Mouse (Mus musculus) ovary, adult 18-20 months (tissue): ENCODE measurements at regions not wholly inside any gene's neighbourhood (a gene's known extent, or its start where the extent isn't known, plus 50 kb on each side); places are given as distances from the start of the nearest gene placed in this dataset.

Experiments used
- DNase-seq: peaks from one replicate; pipeline ENCODE4 v3.0.0; 2022; ENCODE audit warnings: low spot score, mixed read lengths

- no peak for DNase-seq
Observed at GRCm38 (mm10) chr13:84565644-84566532, 343.8 kb downstream of the Tmem161b start.

DNA sequence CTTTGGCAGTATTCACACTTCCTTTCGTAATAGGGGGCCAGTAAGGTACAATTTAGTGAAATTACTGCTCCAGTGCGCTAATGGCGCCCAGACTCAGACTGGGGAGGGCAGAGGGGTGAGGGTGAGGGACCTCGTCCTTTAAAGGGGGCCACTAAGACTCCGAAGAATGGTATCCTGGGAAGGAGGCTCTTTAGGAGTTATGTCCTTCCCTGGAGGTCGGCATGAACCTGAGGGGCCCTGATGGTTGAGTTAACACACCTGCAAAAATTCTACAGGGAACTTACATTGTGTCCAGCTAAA is 344.4 kb downstream of the Tmem161b start:
- no peak for DNase-seq

- no peak for DNase-seq
Observed at GRCm38 (mm10) chr13:84569371-84569770, 347.3 kb downstream of the Tmem161b start.

- no peak for DNase-seq
Observed at GRCm38 (mm10) chr13:84570206-84570605, 348.1 kb downstream of the Tmem161b start.

DNA sequence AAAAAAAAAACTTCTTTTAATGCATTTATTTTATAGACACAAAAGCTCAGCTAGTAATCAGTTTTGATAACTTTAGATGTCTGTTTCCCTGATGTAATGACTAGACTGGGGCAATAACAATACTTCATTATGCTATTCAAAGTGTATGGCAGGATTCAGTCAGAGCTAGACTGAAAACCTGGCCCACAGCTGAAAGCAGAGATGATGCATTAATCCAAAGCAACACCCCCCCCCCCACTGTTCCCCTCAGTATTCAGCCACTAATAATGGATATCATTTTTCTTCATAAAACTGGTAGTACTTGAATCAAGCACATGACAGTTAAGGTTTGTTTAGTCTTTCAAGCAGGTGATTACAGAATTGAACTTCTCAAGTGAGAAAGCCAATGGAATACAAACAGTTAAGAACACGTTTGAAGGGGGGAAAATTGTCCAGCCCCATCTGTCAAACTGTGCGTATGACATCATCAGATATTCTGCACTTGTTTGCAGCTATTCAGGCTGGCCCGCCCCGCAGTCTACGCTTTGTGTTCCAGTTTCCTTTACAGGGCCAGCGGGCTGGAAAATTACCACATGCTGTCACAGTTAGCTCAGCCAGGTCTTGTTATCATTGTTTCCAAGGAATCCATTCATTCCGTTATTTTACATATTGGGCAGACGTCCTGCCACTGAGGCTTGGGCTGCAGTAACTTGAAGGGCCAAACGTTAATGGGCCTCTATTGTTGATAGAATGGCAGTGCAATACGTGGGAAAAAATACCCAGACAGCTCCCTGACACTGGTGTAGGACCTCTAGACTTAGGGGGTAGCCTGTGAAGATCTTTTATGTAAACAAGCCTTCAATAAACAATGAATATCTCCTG is 349.1 kb downstream of the Tmem161b start:
- peak; percentile 21 for DNase-seq

DNA sequence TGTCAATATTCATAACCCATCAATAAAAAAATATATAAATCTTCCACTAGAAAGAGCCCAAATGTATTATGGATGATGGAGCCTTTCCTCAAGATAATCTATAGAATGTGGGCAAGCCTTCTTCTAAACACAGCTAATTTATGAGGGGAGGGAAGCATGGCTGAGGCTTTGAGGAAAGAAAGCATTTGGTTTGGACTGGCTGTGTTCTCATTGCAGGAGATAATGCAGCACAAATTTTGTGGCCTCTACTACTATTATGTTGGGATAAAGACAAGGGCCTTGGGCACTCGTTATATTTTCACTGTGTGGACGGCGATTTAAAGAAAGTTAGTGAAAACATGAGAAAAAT is 349.7 kb downstream of the Tmem161b start:
- DNase-seq, result no peak

DNA sequence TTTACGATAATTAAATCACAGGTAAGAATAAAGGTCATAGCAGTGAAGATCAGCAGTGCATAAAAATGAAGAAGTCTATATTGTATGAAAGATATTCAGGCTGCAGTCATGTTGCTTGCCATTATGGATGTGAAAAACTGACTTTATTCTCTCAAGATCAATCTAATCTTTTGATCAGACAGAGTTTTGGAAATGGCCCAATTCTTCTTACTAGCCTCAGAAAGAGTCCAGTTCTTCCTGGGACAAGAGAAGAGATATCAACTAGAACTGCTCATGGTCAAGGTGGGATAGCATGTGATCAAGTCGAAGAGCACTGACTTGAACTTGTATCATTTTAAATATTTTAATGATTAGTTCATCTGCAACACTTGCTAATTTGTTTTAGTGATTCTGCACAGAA is 350.1 kb downstream of the Tmem161b start:
- DNase-seq, result no peak

GRCm38 (mm10) chr13:84596585-84597142 is 374.6 kb downstream of the Tmem161b start:
- DNase-seq, result no peak

GRCm38 (mm10) chr13:84602612-84603011 is 380.5 kb downstream of the Tmem161b start:
- DNase-seq, result no peak

DNA sequence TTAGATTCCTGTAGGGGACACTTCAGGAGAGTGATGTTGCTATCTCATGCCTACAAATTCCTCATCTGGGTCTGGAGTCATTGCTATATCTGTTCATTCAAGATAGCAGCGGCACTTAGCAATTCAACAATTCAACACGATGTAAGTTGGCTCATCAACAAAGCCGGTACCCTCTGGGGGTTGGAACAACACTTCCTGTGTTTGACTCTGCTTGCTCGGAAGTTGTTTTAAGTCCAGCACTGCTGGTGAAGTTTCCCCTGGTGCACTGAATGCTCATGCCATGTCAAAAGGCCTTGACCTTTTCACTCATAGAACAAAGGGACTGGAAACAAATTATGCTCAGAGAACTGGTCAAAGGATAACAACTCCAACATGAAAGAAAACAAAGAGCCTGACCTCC is 390.4 kb downstream of the Tmem161b start:
- no peak for DNase-seq

DNA sequence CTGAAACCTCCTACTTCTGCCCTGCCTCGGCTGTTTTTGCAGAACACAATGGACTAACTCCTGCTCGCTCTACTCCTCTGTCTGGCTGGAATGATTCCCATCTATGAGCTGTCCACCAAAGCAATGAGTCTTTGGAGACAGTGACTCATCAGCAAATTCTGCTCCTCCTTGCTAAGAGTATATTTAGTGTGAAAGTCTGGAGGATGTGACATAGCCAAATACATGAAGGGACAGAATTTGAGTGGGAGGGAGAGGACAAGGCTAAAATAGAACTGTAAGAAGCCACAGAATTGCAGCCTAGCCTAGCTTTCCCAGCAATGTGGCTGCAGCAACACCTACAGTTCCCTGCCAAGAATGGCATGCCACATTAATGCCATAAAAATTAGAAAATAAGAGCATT is 390.9 kb downstream of the Tmem161b start:
- no peak for DNase-seq

DNA sequence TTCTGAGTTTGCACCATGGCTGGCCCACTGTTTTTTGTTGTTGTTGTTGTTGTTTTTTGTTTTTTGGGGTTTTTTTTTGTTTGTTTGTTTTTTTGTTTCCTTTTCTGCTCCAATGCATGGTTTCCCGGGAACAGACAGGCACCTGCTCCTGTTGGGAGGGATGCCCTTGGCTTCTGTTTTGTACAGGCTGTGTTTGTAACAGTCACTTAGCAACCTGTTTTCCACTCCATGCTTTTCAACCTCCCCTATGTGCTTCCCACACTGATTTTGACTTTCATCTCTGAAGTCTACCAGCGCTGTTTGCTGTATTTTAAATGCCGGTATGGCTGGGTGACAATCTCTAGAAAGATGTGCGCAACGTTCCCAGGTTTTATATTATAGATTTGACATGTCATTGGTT is 402.6 kb downstream of the Tmem161b start:
- DNase-seq, result no peak

GRCm38 (mm10) chr13:84625527-84625926 is 403.4 kb downstream of the Tmem161b start:
- DNase-seq, result no peak

- DNase-seq, result no peak
Observed at GRCm38 (mm10) chr13:84625927-84626326, 403.8 kb downstream of the Tmem161b start.

GRCm38 (mm10) chr13:84626397-84626796 is 404.3 kb downstream of the Tmem161b start:
- no peak for DNase-seq

- no peak for DNase-seq
Observed at GRCm38 (mm10) chr13:84630686-84631085, 408.6 kb downstream of the Tmem161b start.

DNA sequence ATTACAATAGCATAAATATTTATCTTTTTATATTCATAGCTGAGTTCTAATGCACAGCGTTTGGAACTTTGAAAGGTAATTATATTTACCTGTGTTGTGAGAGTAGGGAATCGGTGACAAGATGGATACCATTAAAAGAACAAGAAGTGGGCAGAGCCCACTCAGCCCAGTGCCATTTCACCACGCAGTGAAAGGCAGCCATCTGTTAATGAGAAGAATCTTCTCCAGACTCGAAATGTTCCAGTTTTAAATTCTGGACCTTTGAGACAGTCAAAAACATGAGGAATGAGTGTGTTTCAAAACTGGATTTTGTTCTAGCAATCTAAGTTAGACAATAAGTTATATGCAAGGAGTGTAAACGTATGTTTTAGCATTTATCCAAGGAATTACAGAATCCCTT is 410.4 kb downstream of the Tmem161b start:
- no peak for DNase-seq

DNA sequence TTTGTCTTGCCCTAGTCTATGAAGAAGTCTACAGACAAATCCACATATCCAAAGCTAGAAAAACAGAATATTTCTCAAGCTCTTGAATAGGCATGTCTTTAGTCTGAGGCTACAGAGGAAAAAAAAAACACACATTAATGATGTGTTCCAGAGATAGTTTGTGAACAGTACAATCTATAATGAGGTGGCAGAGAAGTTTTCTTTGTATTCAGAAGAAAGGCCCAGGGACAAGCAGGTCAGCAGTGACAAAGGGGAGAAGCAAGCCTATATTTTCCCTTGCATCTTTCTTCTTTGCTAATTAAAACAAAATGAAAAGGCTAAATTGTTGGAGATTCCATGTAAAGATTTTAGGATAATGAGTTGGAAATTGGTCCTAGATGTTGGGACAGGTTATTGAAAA is 414.7 kb downstream of the Tmem161b start:
- no peak for DNase-seq

DNA sequence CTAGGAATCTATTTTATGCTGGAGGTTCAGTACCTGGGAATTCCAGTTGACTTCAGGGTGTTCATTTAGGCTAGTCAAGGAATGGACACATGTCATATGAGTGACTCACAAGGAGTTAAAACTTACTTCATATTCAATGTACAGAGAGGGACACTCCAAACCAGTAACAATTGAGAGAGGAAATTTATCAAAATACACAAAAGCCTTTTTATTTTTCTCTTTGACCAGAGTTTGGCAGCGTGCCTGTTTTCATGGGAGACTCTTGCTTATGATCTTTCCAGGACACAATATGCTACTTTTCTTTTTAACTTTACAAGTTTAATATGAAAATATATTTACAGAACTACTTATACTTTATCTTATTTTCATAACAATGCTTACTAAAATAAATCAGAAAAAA is 415.5 kb downstream of the Tmem161b start:
- no peak for DNase-seq

- no peak for DNase-seq
Observed at GRCm38 (mm10) chr13:84638401-84638934, 416.4 kb downstream of the Tmem161b start.

- DNase-seq, result no peak
Observed at GRCm38 (mm10) chr13:84639087-84640022, 417.3 kb downstream of the Tmem161b start.

GRCm38 (mm10) chr13:84644024-84644423 is 421.9 kb downstream of the Tmem161b start:
- no peak for DNase-seq
